Mouse (Mus musculus) embryonic fibroblast, embryonic 13.5 days (primary cell): ENCODE measurements around the gene Arf4.

Source experiments
- CTCF ChIP-seq: IDR thresholded peaks from 2 replicates; pipeline ENCODE4 v1.5.1; 2011; ENCODE audit warnings: mild to moderate bottlenecking, control low read depth, low read length, moderate library complexity, borderline replicate concordance; ENCODE audit not compliant: insufficient read depth
- POLR2A ChIP-seq: IDR thresholded peaks from 2 replicates; pipeline ENCODE4 v1.6.1; 2011; ENCODE audit warnings: low read depth, mild to moderate bottlenecking, control low read depth, low read length, moderate library complexity

DNA sequence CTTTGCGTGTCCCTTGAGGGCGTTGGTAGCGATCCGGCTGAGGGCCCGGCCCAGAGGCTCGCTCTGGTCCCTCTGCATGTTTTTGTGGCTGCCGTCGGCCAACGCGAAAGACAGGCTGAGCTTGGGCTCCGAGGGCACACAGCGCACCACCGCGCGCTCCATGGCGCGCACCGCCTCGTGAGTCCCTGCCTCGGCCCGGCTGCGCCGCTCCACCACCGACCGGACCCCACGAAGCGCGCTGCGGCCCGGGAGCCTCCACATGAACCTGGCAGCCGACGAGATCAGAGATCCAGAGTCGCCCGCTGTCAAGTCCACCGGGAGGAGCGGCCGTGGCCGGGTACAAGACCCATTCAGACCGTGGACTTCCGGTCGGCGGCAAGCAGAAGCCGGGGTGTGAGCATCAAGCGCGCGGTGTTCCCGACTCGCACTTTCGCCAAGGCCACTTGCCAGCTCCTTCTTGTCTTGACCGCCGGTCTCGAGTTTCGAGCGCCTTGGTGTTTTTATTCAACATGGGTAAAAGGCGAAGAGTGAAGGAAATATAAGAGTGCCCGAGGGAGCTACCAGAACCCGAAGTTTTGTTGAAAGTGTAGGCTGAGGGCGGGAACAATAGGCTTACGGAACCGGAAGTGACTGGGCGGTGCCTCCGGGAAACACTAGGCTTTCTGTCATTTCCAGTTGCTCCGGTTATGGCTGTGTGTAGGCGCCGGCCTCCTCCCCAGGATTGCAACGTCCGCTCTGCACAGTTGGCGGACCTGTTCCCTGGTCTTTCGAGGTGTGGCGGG lies 31.6 kb downstream of the Arf4 start, which contains the start of gene Pde12:
- peak; percentile 86 for TF ChIP-seq POLR2A
- TF ChIP-seq CTCF: no peak
